Mouse (Mus musculus): ENCODE data around the gene Srpk2.
A peak's percentile ranks its signal among the peaks of the same experiment; 100 is the strongest.
"Not testable (repeated sequence)": the region's sequence is repeated elsewhere in the genome, so short reads cannot be mapped to it uniquely, and the experiment has no call there.

Srpk2 gene

DNA sequence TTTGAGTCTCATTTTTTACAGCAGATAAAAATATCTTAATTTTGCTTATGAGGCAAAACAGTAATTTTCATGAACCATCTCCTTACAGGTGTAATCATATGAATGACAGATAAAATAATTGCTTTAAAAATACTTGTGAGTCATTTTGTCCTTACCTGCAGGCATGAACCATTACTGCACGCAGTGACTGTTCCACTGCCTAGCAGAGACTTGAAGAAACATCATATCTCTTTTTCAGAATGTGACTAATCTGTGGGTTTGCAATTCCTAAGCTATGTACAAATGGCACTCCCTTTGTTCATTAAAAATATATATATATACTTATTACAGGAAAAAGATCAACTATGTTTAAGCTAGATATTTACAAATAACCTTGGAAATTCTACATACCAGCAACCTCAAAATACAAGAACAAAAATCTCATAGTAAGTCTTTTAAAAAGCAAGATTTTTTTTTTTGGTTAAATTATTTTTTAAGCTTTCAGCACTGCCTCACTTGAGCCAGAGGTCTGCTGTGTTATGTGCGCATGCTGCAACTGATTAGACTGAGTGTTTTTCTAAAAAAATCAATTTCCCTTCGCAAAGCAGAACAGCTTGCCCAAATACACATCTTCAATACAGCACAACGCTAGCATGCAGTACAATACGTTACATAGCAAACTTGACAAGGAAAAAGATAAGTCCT is 68.7 kb downstream of the Srpk2 start:
- DNase-seq (ENCODE audit: low read depth, low spot score) = no peak

DNA sequence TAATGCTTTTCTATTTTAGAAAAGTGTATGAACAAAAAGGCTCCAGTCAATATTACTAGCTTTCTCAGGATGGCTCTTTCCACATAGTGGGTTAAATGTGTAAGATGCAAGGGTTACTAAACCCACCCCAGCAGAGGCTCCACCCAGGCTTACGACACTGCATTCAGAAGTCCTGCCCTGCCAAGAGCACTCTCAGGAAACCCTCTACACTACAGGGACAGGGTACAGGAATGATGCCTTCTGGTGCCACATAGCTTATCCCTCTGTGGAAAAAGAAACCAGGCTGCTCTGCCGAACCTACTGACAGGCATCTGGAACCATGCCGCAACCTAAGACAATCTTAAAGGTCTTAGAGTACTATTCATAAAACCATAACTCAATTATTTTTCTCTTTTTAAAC is 71.6 kb downstream of the Srpk2 start:
- no peak for DNase-seq (ENCODE audit: low read depth, low spot score)

GRCm38 (mm10) chr5:23604036-23604705 is 80.2 kb downstream of the Srpk2 start:
- DNase-seq (ENCODE audit: low read depth, low spot score) = no peak

DNA sequence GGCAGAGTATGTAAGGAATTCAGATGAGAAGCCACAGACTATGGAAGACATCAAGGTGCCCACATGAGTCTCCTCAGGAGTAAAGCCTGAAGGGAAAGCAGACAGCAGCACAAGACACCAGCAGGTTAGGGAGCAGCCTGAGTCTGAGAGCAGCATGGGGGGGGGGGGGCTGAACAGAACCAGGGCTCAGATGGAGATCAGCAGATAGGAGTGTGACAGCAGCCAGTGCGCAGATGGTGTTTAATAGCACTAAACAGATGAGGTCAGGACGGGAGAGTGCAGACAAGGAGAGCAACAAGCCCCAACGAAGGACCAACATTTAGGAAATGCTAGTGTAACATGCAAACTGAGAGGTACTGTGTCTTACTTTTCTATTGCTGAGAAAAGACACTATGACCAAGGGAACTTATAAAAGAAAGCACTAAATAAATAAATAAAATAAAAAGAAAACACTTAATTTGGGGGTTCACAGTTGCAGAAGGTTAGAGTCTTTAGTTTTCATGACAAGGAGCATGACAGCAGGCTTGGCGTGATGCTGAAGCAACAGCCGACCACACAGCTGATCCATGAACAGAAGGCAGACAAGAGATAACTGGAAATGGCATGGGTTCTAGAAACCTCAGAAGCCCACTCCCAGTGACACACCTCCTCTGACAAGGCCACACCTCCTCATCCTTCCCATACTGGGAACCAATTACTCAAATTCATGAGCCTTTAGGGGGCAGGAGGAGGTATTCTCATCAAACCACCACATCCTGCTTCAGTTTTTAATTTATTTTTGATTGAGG is 84.5 kb downstream of the Srpk2 start:
- DNase-seq (ENCODE audit: low read depth, low spot score) = no peak

DNA sequence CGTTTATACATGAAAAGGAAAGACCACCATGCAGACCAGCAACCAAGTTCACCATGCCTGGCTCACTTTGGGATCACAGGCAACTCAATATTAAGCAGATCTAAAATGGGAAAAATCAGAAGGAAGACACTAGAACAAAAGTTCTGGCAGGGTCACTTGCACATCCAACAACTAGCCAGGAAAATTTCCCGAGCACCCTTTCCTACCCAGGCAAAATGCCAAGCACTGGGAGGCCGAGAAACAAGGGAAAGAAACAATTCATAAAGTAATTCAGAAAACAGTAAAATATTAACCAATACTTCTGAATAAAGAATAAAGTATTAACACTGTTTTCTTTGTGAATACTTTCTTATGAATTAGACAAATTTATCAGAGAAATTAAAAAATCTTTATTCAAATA is 85.2 kb downstream of the Srpk2 start:
- no peak for DNase-seq (ENCODE audit: low read depth, low spot score)

GRCm38 (mm10) chr5:23598491-23598890 is 85.9 kb downstream of the Srpk2 start:
- no peak for DNase-seq (ENCODE audit: low read depth, low spot score)

DNA sequence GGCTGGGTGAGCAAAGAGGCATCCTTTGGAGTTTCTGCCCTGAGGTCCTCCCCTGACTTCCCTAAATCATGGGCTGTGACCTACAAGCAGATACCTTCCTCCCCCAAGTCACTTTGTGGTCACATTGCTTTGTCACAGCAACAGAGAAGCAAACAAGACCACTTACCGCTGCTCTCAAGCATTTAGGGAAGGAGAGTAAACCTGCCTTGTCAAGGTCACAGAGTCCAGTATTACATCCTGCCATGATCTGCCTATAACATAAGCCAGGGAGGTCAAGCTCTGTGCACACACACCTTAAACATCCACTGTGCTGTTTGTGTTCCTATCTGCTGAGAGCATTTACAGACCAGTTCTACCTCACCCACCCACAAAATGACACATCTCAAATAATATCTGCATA is 86.4 kb downstream of the Srpk2 start:
- DNase-seq (ENCODE audit: low read depth, low spot score) = no peak

DNA sequence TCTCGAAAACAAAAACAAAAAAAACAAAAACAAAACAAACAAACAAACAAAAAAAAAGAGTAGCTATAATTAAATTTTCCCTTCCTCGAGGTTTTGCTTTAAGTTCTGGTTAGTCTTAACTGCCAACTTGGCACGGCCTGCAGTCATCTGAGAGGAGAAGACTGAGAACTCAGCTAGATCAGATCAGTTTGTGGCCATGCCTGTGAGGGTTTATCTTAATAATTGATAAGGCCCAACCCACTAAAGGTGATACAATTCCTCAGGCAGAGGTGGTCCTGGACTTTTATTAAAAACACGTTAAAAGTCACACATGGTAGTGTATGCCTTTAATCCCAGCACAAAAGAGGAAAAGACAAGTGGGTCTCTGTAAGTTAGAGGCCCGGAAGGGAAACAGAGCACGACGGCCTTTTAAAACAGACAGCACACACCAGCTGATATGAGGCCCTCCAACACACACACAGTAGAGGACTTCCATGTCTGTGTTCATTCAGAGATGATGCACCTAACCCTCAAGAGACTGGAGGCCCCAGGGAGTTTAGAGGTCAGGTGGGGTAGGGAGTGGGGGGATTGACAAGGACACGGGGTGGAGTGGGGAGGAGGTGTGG is 87.1 kb downstream of the Srpk2 start:
- DNase-seq (ENCODE audit: low read depth, low spot score) = no peak

DNA sequence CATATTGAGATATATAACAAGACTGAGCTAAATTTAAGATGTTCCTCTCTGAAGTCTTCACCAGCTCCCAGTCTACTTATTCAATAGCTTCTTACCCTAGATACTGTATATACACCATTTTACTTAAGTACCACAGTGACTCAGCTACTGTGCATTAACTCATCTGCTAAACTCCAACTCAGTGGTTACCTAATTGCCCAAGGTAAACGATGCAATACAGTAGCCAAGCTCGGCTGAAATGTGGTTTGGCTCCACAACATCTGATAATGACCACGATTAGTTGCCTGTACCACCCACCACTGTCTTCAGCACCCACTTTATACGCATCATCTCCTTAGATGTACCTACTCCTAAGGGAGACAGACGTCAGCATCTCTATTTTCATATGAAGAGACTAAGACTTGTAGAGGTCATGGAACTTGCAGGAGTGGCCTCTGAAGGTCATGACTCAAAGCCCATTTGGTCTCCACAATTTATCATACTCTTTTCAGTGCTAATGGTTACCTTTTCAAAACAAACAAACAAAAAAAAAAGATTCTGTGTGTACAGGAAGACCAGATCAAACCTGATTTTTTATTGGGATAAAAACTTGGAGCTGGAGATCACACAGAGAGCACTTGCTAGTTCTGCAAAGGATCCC is 88.0 kb downstream of the Srpk2 start:
- DNase-seq (ENCODE audit: low read depth, low spot score) = no peak

DNA sequence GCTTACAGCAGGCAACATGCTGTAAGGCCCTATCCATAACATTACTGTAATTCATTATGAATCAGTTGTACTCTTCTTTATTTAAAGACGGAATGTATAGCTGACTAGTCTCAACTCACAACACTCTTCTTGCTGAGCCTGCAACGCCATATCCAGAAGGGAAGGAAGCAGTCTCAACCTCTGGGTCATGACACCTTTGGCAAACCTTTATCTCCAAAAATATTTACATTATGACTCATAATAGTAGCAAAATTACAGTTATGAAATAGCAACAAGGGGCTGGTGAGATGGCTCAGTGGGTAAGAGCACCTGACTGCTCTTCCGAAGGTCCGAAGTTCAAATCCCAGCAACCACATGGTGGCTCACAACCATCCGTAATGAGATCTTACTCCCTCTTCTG is 94.1 kb downstream of the Srpk2 start:
- not testable (repeated sequence) for DNase-seq (ENCODE audit: low read depth, low spot score)

DNA sequence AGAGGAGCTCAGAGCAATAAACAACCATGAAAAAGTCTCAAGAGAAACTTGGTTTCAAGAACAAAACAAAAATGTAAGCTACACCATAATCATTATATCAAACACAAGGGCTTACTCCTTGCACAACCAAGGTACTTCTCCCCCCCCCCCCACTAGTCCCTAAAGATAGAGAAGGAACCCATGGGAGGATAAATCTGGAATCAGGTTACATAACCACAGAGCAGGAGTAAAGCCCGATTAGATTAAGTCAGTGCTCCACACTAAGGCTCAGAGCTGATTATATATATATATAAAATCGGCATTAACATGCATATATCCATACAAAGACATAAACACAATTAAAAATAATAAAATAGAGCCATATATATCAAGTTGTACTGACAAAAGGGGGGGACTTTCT is 96.8 kb downstream of the Srpk2 start:
- DNase-seq (ENCODE audit: low read depth, low spot score) = no peak

GRCm38 (mm10) chr5:23586531-23587453 is 97.6 kb downstream of the Srpk2 start:
- no peak for DNase-seq (ENCODE audit: low read depth, low spot score)

DNA sequence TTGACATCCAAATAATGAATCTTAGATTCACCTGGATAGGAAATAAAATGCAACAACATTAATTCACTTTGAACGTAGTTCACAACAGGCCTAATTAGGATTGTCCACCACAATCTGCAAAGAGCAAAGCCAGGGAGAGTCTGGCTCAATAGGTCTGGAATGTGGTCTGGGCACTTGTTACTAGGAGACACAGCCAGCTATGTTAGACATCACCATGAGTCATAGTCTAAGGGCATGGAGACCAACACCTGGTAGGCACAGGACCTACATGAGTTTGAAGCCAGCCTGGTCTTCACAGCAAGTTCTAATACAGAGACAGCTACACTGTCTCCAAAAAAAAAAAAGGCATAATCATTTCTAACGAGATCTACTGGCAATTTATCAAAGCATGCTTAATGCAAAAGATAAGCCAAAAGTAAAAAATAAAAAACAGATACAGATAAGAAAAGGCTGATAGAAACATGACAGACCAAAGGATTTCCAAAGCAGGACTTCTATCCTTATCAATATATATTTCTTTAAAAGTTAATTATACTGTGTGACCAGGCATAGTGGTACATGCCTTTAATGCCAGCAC is 102.8 kb downstream of the Srpk2 start:
- no peak for DNase-seq (ENCODE audit: low read depth, low spot score)

DNA sequence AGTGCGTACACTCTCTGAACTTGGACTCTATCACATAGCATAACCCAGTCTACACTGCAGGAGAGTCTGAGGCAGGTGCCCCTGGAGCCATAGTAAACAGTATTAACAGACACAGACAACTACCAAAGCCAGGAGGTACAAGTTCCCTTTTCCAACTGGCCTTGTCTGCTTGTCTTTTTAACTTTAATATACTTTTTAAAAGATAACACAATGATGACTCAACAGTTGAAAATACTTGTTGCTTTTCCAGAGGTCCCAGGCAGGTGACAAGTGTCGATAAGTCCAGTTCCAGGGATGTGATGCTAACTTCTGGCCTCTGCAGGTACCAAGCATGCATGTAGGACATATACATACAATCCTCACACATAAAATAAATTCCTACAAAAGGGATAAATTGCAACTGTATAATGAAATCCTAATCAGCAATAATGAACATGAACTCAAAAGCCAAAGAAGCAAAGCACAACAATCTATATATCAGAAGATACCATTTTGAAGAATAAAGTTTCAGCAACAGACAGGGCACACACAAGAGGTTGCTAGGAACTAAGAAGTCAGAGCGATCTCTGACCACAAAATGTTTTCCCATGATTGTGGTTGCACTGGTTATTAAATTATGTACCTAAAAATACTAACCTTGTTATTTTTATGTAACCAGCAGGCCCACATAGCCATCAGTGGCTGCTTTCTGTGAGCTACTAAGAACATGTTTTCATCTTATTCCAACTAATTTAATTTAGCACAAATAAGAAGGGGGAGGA is 105.1 kb downstream of the Srpk2 start:
- no peak for DNase-seq (ENCODE audit: low read depth, low spot score)

DNA sequence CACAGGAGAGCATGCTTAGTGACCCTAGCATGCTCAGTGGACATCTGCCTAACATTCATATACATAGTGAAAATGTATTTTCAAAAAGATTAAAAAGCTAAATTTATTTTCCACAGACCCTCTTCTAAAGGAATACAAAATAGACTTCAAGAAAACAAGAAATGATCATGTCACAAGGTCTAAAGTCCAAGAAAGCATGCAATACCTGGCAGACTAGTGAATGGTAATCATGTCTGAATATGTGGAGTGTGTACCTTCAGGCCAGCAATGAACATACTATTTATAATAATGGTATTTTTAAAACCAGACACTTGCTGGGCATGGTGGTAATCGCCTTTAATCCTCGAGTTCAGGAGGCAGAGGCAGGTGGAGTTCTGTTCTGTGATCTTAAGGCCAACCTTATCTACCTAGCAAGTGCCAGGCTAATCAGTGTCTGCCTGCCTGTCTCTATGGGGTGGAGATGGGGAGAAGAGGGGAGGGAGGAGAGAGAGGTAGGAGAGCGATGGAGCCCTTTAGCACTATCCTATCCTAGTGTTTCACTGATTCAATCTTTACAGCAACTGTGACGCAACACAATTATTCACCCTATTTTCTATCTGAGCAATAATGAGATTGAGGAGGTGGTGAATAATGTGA is 106.0 kb downstream of the Srpk2 start:
- DNase-seq (ENCODE audit: low read depth, low spot score) = no peak

- peak; percentile 34 for DNase-seq (ENCODE audit: low read depth, low spot score)
These were observed 106.6 kb downstream of the Srpk2 start for GRCm38 (mm10) chr5:23577847-23578246.

- no peak for DNase-seq (ENCODE audit: low read depth, low spot score)
These were observed 107.9 kb downstream of the Srpk2 start for GRCm38 (mm10) chr5:23576336-23577094.

GRCm38 (mm10) chr5:23573942-23574341 is 110.5 kb downstream of the Srpk2 start:
- no peak for DNase-seq (ENCODE audit: low read depth, low spot score)

All from mesoderm, embryonic 11.5 days (tissue).